Mouse (Mus musculus) CH12.LX (cell line): ENCODE results near the gene Ntrk2.

Source experiments
- BHLHE40 ChIP-seq: IDR thresholded peaks from 2 replicates; pipeline ENCODE4 v1.6.1; 2011; ENCODE audit warnings: mild to moderate bottlenecking, low read depth, low read length, improper control_type of control experiment
- CHD2 ChIP-seq: IDR thresholded peaks from 2 replicates; pipeline ENCODE4 v1.6.1; 2011; ENCODE audit warnings: low read length, improper control_type of control experiment
- CTCF ChIP-seq, 2 experiments: IDR thresholded peaks in 1 of 2; conservative IDR thresholded peaks in 1 of 2; 2 replicates each; pipeline ENCODE4 v1.5.1; 2011 to 2012; ENCODE audit warnings: low read depth in 2 of 2, low read length in 2 of 2, improper control_type of control experiment in 1 of 2, inconsistent platforms in 1 of 2, mild to moderate bottlenecking in 1 of 2, moderate library complexity in 1 of 2
- EP300 ChIP-seq: IDR thresholded peaks from 2 replicates; pipeline ENCODE4 v1.6.1; 2011; ENCODE audit warnings: low read length, improper control_type of control experiment
- GABPA ChIP-seq: IDR thresholded peaks from 2 replicates; pipeline ENCODE4 v1.6.1; 2012; ENCODE audit warnings: low read depth, low read length, improper control_type of control experiment, inconsistent platforms; ENCODE audit not compliant: insufficient replicate concordance
- HCFC1 ChIP-seq: IDR thresholded peaks from 2 replicates; pipeline ENCODE4 v1.6.1; 2012; ENCODE audit warnings: low read depth, mild to moderate bottlenecking, inconsistent platforms, low read length, improper control_type of control experiment
- MAX ChIP-seq: IDR thresholded peaks from 2 replicates; pipeline ENCODE4 v1.6.1; 2011; ENCODE audit warnings: low read length, improper control_type of control experiment
- NELFE ChIP-seq: IDR thresholded peaks from 2 replicates; pipeline ENCODE4 v1.6.1; 2011; ENCODE audit warnings: low read depth, low read length, improper control_type of control experiment
- POLR2A ChIP-seq: IDR thresholded peaks from 2 replicates; pipeline ENCODE4 v1.6.1; 2011; ENCODE audit warnings: low read depth, mild to moderate bottlenecking, improper control_type of control experiment, low read length
- RCOR1 ChIP-seq: conservative IDR thresholded peaks from 2 replicates; pipeline ENCODE4 v1.6.1; 2012; ENCODE audit warnings: low read depth, mild to moderate bottlenecking, inconsistent platforms, low read length, improper control_type of control experiment
- TCF12 ChIP-seq: IDR thresholded peaks from 2 replicates; pipeline ENCODE4 v1.6.1; 2014; ENCODE audit warnings: low read depth, mild to moderate bottlenecking, inconsistent platforms, low read length, improper control_type of control experiment
- ZNF384 ChIP-seq: IDR thresholded peaks from 2 replicates; pipeline ENCODE4 v1.6.1; 2012; ENCODE audit warnings: low read depth, low read length, improper control_type of control experiment, inconsistent platforms

GRCm38 (mm10) chr13:59076489-59076888 lies 270.1 kb downstream of the Ntrk2 start:
- no peak for TF ChIP-seq CHD2
- no peak for TF ChIP-seq CTCF (conservative IDR thresholded peaks at IDR 0.05 in 1 of 2, IDR thresholded peaks at IDR 0.05 in 1 of 2; ENCODE audit: low read depth in 2 of 2, low read length in 2 of 2)
- TF ChIP-seq BHLHE40 = no peak
- no peak for TF ChIP-seq ZNF384
- no peak for TF ChIP-seq POLR2A
- no peak for TF ChIP-seq GABPA
- no peak for TF ChIP-seq NELFE
- no peak for TF ChIP-seq MAX
- TF ChIP-seq EP300 = no peak
- no peak for TF ChIP-seq HCFC1
- TF ChIP-seq TCF12 = no peak
- no peak for TF ChIP-seq RCOR1
